Mouse (Mus musculus): ENCODE data around the gene Gal3st2b. TPM values are rescaled to one million over a fixed set of nuclear protein-coding genes. Genes with fewer than 3 reads are reported as not detected.
"Not testable (repeated sequence)": the region's sequence is repeated elsewhere in the genome, so short reads cannot be mapped to it uniquely, and the experiment has no call there.

Gene Gal3st2b
- under 1 TPM; 0.67 to 0.69 TPM for total RNA-seq (2021)
- long read RNA-seq, experiment 1, result 0 reads
- long read RNA-seq, experiment 2, result 0 reads

DNA sequence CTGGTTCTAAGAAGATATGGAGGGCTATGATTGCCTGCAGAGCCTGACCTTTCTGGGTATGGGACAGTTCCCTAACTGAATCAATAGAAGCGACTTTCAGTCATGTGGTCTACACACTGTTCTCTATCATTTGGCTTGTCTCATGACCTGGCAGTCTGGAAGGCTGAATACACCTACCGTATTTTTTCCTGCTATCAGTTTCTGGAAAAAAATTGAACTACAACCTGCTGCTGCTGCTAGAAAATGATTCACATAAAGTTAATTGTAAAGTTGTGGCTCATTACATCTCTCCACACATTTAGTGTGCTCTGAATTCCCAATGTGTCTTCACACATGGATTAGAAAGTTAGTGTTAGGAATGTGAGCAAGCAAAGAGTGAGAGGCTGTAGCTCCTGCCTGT lies at the start of gene Gal3st2b:
TSS of gene Gal3st2b (plus strand) at position 301 of the 400 bp plus-strand sequence.
- not testable (repeated sequence) for DNase-seq

DNA sequence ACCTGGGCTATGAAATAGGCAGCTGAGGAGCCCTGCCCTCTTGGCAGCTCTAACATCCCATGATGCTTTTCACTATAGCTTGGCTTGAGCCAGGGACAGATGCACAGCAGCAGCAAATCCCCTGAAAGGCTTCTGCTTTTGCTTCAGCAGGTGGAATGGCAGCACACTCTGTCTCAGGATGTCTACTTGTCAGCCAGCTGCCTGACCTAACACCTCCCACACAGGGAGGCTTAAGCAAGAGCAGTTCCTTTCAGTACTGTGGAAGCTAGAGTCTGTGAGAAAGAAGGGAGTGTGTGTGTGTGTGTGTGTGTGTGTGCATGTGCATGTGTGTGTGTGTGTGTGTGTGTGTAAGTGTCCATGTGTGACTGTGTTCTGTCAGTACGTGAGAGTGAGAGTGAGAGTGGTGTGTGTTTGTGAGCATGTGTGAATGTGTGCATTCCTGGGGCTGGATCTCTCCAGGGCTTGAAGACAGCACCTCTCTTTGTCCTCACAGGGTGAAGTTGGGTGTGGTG lies 46.5 kb upstream of the Gal3st2b start:
- not testable (repeated sequence) for DNase-seq

DNA sequence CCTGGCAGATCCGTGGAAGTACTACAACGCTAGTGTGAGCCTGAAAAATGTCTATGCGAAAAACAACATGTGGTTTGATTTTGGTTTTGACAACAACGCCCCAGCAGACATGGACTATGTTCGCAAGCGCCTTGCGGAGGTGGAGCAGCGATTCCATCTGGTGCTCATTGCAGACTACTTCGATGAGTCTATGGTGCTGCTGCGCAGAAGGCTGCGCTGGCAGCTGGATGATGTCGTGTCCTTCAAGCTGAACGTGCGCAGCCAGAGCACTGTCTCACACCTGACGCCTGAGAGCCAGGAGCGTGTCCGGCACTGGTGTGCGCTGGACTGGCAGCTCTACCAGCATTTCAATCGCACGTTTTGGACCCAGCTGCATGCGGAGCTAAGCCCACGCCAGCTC lies 43.7 kb upstream of the Gal3st2b start:
- DNase-seq, result not testable (repeated sequence)

DNA sequence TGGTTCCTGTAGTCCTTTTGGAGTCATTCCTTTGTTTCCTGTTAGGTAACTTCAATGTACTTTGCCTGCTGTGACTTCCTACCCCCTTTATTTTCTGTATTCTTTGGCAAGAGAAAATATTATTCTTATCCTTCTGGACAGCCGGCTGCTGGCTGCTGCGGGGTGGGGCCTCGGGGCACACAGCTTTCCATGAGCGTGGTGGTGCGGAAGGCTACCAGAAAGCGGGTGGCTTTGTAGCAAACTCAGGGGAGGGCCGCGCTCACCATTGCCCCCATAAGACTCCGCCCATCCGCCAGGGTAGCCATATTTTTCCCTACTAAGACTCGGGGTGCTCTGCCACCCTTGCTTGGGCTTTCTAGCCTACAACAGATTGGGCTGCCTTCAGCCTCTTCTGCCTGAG lies 36.3 kb upstream of the Gal3st2b start:
- not testable (repeated sequence) for DNase-seq

DNA sequence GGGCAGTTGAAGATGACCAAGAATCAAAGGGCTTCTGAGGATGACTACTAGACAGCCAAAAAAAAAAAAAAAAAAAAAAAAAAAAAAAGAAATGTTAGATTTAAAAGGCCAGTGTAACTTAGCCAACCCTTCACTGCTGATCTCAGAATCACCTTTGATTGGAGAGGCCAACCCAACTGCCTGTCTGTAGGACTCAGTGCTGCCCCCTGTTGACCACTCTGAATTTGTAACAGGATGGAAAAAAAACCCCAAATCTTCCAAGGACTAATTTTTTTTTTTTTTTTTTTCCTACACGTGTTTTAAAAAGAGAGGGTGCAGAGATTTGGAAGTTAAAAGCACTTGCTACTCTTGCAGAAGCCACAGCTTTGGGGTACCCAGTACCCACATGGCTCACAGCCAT lies 27.2 kb upstream of the Gal3st2b start:
- DNase-seq, result not testable (repeated sequence)

DNA sequence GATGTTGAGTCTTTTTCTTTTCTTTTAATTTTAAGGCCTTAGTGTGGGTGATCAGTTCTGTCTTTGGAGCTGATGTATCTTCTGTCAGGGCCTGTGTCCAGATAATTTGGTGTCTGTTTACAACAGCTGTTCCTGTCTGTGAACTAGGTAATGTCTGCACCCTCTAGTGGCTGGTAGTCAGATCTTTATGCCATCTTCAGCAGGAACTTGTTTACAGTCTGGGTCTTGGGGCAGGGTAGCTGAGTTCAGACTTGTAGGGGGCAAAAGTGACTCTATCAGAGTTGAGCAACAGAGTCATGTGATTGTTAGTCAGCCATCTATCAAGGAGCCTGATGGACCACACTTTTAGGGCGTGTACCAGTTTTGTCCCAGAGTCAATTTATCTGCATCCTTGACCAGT lies 20.7 kb upstream of the Gal3st2b start:
- not testable (repeated sequence) for DNase-seq

DNA sequence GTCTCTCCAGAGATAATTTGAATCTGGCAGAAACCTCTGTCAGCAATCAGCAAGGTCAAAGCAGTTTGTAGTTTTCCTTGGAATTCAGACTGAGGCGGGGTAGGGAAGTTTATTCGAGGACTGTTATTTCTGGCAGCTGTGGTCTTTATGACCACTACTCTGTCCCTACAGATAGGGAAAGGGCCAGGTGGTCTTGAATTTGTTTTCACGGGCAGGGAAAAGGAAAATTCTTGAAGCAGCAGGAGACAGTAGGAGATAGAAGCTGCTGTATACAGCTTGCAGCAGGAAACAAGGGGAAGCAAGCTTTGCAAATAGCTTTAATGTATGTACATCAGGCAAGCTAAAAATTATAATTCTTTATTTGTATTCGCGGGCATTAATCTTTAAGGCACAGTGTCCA lies 16.8 kb upstream of the Gal3st2b start:
- peak; percentile 42 to 49 for DNase-seq

DNA sequence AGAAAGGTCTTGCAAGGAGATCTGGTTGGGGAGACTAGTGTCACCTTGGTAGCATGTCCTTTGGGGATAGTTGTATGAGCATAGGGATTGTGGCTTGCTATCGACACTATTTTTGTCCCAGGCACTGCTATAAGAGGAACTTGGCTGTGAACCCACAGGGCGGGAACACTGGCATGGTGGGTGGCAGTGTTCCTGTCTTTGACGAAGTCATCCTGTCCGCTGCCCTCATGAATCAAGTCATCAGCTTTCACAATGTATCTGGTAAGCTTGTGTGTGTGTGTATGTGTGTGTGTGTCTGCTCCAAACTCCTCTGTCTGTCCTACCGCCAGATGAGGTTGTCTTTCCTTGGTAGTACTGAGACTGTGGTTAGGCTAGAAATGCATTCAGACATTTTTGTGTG lies 11.4 kb upstream of the Gal3st2b start:
- not testable (repeated sequence) for DNase-seq

DNA sequence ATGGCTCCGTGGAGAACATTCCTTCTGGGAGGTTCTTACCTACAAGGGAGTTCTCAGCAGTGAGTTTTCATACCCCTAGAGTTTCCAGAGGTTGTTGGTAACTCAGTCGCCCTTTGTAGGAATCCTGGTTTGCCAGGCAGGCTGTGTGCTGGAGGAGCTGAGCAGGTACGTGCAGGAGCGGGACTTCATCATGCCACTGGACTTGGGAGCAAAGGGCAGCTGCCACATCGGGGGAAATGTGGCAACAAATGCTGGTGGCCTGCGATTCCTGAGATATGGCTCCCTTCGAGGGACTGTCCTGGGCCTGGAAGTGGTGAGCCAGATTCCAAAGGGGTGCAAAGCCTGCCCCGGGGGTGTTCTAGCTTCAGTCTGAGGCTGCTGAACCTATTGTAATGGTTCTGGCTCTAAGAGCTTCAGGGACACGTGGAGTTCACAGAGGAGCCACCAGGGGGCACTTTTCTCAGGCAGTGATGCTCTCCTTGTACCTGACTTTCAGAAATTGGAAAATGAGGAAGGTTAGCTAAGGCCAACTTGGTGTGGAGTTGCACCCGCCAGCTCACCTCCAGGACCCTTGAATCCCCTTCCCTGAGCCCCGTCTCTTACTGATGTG lies 9.0 kb upstream of the Gal3st2b start:
- DNase-seq, result not testable (repeated sequence)

DNA sequence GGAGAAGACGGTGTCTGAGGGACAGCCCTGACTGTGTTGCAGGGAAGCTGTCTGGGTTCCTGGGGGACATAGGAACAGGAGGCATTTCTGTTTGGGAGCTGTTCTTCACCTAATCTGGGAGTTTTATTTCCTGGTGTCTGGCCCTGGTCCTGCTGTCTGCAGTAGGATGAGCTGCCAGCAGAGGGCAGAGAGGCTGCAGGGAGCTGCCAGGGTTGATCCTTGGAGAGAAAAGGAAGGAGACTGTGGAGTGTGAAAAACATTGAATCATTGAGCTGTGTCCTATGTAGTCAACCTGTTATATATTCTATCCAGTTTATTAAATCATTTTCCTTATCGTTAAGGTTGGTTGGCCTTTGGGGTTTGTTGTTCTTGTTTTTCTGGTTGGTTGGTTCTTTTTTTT lies 6.2 kb upstream of the Gal3st2b start:
- not testable (repeated sequence) for DNase-seq

DNA sequence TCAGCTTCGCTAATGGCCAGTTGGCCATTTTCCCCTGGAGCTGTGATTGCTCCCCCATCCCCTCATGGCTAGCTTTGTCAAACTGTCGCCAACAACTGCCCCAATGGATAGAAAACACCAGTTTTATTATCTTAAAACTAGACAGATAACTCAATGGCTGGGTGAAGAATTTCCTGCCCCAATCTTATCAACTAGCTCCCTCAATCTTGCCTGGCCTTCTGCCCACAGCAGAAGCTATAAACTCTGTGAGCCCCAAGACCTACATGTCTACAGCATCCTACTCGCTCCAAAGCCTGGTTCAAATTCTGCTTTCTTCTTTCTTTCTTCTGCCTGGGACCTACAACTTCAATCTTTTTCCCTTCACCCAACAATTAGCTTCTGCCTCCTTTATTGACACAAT lies 951 bp upstream of the Gal3st2b start:
- not testable (repeated sequence) for DNase-seq

DNA sequence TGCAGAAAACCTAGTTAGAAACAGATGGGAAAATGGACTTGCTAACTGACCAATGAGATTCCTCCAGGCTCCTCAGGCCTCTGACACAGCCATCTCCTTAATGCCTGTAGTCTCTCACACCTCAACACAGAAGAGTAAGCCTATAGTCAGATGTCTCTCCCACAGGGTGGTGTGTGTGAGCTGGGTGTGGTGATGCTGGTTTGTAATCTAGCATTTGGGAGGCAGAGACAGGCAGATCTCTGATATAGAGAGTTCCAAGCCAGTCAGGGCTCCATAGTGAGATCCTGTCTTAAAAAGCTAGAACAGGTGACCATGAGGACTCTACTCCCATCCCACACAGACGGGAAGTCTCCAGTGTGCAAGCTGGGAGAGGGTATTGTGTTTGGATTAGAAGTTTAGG lies 664 bp downstream of the Gal3st2b start:
- DNase-seq, result not testable (repeated sequence)

DNA sequence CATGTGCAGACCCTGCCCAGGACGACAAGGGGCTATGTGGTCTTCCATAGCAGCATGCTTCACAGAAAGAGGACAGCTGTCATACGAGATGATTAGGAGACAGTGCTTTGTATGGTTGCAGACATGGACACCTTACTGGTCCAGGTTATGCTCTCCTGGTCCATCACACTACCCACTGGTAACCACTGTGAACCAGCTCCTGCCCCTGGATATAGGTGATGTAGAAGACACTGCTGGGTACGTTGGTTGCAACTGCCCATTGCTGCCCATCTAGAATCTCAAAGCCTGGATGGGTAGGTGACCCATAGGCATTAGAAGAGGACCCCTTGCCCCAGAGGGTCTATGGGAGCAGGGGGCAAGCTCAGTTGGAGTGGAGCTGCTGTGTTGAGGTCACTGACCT lies 1.2 kb downstream of the Gal3st2b start:
- DNase-seq, result not testable (repeated sequence)

DNA sequence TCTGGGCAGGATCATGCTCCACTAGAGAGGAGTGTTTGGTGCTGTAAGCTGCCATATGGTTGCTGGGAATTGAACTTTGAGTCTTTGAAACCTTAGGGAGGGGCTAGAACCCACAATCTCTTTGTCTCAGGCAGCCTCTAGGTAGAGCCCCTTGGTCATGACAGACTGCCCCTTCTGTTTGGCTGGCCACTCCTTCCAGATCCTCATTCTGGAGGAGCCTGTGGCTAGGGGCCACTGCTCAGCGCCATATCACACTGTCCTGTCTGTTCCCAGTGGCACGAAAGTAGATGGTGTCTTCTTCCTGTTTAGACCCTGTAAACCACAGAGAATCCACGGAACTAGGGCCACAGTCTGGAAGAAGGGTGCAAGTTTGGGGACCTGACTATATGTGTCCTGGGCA lies 4.5 kb downstream of the Gal3st2b start:
- not testable (repeated sequence) for DNase-seq

DNA sequence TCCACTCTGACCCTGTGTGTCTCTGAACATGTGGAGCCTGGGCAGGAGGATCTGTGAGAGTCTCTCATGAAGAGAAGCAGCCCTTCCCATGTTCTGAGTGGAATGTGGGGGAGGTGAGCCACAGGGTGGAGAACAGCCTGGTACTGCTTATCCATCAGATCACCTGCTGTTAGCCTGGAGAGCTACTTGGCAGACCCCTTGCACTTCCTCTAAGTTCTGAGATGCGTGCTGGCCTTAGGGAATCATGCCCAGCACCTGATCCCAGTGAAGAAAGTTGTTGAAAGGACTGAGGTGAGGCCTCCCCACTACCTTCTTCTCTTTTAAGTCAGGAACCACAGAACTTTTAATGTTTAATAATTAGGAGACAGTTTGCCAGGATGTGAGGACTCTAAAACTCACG lies 5.0 kb downstream of the Gal3st2b start:
- not testable (repeated sequence) for DNase-seq

DNA sequence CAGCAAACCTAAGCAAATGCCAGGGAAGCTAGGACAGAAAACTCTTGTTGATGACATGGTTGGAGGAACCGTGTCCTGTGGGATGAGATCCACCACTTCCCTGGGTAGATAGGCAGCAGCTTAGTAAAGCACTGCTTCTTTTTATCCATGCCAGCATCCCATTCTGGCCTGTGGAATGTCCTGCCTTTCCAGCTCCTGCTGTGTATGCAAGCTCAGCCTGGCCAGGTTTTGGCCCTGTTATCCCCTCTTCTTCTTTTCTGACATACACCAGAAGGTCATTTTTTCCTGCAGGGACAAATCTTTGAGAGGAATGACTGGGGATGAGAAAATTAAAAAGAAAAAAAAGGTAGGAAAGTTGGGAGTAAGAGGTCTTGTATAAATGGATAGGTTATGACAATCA lies 17.3 kb downstream of the Gal3st2b start:
- not testable (repeated sequence) for DNase-seq

DNA sequence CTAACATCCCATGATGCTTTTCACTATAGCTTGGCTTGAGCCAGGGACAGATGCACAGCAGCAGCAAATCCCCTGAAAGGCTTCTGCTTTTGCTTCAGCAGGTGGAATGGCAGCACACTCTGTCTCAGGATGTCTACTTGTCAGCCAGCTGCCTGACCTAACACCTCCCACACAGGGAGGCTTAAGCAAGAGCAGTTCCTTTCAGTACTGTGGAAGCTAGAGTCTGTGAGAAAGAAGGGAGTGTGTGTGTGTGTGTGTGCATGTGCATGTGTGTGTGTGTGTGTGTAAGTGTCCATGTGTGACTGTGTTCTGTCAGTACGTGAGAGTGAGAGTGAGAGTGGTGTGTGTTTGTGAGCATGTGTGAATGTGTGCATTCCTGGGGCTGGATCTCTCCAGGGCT lies 19.7 kb downstream of the Gal3st2b start:
- DNase-seq, result not testable (repeated sequence)

DNA sequence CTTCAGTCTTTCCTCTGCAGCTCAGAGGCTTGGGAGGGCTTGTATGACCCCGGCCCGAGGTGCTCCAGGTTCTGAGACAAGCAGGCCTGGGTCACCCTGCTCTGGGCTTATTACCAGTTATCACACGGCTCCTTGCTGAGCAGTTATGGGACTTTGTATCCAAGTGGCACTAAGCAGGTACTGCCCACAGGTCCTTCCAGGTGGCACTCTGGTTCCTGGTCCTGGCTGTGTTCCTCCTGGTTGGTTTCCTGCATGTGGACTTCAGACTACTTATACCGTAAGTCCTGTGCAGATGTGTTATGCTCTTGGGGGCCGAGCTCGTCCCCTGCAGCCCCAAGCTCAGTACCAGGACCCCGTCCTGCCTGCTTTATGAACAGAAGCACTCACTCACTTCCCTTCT lies 20.3 kb downstream of the Gal3st2b start:
- DNase-seq, result not testable (repeated sequence)

DNA sequence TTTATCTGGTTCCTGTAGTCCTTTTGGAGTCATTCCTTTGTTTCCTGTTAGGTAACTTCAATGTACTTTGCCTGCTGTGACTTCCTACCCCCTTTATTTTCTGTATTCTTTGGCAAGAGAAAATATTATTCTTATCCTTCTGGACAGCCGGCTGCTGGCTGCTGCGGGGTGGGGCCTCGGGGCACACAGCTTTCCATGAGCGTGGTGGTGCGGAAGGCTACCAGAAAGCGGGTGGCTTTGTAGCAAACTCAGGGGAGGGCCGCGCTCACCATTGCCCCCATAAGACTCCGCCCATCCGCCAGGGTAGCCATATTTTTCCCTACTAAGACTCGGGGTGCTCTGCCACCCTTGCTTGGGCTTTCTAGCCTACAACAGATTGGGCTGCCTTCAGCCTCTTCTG lies 31.0 kb downstream of the Gal3st2b start:
- DNase-seq, result not testable (repeated sequence)

DNA sequence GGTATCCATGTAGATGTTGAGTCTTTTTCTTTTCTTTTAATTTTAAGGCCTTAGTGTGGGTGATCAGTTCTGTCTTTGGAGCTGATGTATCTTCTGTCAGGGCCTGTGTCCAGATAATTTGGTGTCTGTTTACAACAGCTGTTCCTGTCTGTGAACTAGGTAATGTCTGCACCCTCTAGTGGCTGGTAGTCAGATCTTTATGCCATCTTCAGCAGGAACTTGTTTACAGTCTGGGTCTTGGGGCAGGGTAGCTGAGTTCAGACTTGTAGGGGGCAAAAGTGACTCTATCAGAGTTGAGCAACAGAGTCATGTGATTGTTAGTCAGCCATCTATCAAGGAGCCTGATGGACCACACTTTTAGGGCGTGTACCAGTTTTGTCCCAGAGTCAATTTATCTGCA lies 48.4 kb downstream of the Gal3st2b start:
- not testable (repeated sequence) for DNase-seq

DNA sequence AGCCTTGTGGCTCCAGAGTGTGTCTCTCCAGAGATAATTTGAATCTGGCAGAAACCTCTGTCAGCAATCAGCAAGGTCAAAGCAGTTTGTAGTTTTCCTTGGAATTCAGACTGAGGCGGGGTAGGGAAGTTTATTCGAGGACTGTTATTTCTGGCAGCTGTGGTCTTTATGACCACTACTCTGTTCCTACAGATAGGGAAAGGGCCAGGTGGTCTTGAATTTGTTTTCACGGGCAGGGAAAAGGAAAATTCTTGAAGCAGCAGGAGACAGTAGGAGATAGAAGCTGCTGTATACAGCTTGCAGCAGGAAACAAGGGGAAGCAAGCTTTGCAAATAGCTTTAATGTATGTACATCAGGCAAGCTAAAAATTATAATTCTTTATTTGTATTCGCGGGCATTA lies 52.3 kb downstream of the Gal3st2b start:
- DNase-seq, result not testable (repeated sequence)

DNA sequence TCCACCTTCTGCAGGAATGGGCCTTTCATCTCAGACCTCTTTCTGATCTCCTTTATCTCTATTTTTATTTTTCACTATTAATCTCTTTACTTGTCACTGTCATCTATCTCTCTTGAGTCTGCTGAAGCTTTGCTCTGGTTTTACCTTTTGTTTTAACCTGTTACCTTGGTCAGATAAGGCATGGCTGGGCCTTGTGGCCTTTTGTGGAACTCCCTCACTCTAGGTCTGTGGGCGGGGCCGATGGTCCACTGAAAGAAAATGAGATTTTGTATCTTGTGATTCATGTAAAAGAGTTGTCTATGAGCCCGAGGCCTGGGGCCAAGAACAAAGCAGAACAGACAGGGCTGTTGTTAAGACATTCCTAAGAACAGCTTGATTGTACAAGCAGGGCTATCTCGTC lies 52.7 kb downstream of the Gal3st2b start:
- DNase-seq, result not testable (repeated sequence)

DNA sequence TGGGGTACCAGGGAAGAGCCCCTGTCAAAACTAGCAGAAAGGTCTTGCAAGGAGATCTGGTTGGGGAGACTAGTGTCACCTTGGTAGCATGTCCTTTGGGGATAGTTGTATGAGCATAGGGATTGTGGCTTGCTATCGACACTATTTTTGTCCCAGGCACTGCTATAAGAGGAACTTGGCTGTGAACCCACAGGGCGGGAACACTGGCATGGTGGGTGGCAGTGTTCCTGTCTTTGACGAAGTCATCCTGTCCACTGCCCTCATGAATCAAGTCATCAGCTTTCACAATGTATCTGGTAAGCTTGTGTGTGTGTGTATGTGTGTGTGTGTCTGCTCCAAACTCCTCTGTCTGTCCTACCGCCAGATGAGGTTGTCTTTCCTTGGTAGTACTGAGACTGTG lies 57.7 kb downstream of the Gal3st2b start:
- DNase-seq, result not testable (repeated sequence)

DNA sequence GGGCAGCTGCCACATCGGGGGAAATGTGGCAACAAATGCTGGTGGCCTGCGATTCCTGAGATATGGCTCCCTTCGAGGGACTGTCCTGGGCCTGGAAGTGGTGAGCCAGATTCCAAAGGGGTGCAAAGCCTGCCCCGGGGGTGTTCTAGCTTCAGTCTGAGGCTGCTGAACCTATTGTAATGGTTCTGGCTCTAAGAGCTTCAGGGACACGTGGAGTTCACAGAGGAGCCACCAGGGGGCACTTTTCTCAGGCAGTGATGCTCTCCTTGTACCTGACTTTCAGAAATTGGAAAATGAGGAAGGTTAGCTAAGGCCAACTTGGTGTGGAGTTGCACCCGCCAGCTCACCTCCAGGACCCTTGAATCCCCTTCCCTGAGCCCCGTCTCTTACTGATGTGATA lies 60.2 kb downstream of the Gal3st2b start:
- DNase-seq, result not testable (repeated sequence)

Measured in heart, adult 18-20 months (tissue).